In the genomic region with DNA sequence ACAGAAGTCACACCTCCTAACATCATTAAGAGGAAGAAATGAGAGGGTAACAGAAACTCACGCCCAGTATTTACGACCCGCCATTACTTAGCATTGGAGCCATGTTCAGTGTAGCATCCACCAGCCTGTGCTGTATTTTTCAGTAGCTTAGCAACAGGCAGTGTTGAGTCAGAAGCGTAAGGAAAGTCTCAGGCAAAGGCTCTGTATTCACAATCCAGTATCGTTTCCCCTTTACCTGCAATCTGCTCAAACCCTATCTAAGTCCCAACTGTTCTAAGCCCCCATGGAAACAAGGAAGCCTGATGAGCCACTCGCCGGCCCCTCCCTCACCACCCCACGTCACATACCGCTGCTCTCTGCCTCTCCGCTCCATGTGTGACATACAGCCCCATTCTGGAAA, we compare ENCODE assay signal across 13 mouse cellular contexts.
DNase-seq lines count a peak whose midpoint lies in the region; ATAC-seq and TF ChIP-seq lines count a peak whose summit lies in the region.
"Had no signal": no experiment of that assay in that cellular context is flagged by ENCODE, and none has a peak within 500 bp of the region (broad histone marks: within the 10 kb centered on the region; RNA-seq: fewer than 3 reads in every experiment).

No protein-coding gene starts in this region.

- H3K9me3 ChIP-seq in forebrain, embryonic 15.5 days, result no peaks in the 10 kb centered on the region
- no peaks in the 10 kb centered on the region for H3K9me3 ChIP-seq in forebrain, embryonic 12.5 days
- no peaks in the 10 kb centered on the region for H3K9me3 ChIP-seq in liver, postnatal 0 days (ENCODE audit: low read length)
- H3K9me3 ChIP-seq: forebrain, embryonic 13.5 days; hindbrain, embryonic 10.5 days; limb, embryonic 10.5 days had no signal

- no peak overlapping the region for H3K9ac ChIP-seq in forebrain, embryonic 15.5 days (replicated peaks)
- H3K9ac ChIP-seq in forebrain, embryonic 12.5 days, result no peak overlapping the region
- H3K9ac ChIP-seq in liver, adult 2 months (ENCODE audit: low read depth, low read length), result no peak overlapping the region
- H3K9ac ChIP-seq in liver, postnatal 0 days (replicated peaks), result no peak overlapping the region
- H3K9ac ChIP-seq: forebrain, embryonic 13.5 days had no signal

- no peak for TF ChIP-seq CTCF in liver, adult 2 months (IDR thresholded peaks at IDR 0.05; ENCODE audit: low read depth, low read length)
- TF ChIP-seq CTCF in liver, postnatal 0 days (IDR thresholded peaks at IDR 0.05; ENCODE audit: low read depth), result no peak

- no peak for TF ChIP-seq POLR2A in liver, adult 2 months (IDR thresholded peaks at IDR 0.05; ENCODE audit: extremely low read depth, insufficient read depth, low read length)

- H3K4me1 ChIP-seq in forebrain, embryonic 15.5 days, result peaks cover 17% of the 10 kb centered on the region
- 0 out of 2 replicates have a peak, but pooled peaks cover 6% of the 10 kb centered on the region for H3K4me1 ChIP-seq in forebrain, embryonic 12.5 days
- H3K4me1 ChIP-seq in liver, adult 2 months (ENCODE audit: control insufficient read depth, insufficient read depth, low read length), result no peaks in the 10 kb centered on the region
- H3K4me1 ChIP-seq in liver, postnatal 0 days (ENCODE audit: insufficient read depth), result peaks cover 18% of the 10 kb centered on the region
- H3K4me1 ChIP-seq: limb, embryonic 10.5 days had no signal

- H3K27ac ChIP-seq in forebrain, embryonic 15.5 days (replicated peaks), result no peak overlapping the region
- no peak overlapping the region for H3K27ac ChIP-seq in forebrain, embryonic 12.5 days
- no peak overlapping the region for H3K27ac ChIP-seq in liver, adult 2 months (replicated peaks; ENCODE audit: insufficient read depth, low read depth, low read length)
- H3K27ac ChIP-seq in liver, postnatal 0 days (ENCODE audit: low read depth), result no peak overlapping the region
- H3K27ac ChIP-seq: forebrain, embryonic 13.5 days; hindbrain, embryonic 10.5 days; limb, embryonic 10.5 days had no signal

- peak; percentile 0 for DNase-seq in liver, adult 2 months (ENCODE audit: extremely low read depth, low read depth, low spot score)
- no peak for DNase-seq in liver
- DNase-seq in liver, postnatal 0 days, result no peak
- no peak for DNase-seq in Muller cell, postnatal 12 days (ENCODE audit: inconsistent ontology term)
- DNase-seq in urinary bladder, postnatal 10 days (ENCODE audit: low spot score), result no peak
- DNase-seq: embryo, embryonic 11 days; thymus, adult 18-20 months had no signal

- H3K27me3 ChIP-seq in forebrain, embryonic 15.5 days, result no peaks in the 10 kb centered on the region
- no peaks in the 10 kb centered on the region for H3K27me3 ChIP-seq in forebrain, embryonic 12.5 days
- no peaks in the 10 kb centered on the region for H3K27me3 ChIP-seq in liver, adult 2 months (ENCODE audit: control insufficient read depth, insufficient read depth, low read length)
- no peaks in the 10 kb centered on the region for H3K27me3 ChIP-seq in liver, postnatal 0 days (ENCODE audit: insufficient read depth, low read length)
- H3K27me3 ChIP-seq: forebrain, embryonic 13.5 days had no signal

- no peak for TF ChIP-seq EP300 in liver, postnatal 0 days (IDR thresholded peaks at IDR 0.05; ENCODE audit: low read depth)

- no peak overlapping the region for H3K4me2 ChIP-seq in forebrain, embryonic 15.5 days (replicated peaks)
- no peak overlapping the region for H3K4me2 ChIP-seq in forebrain, embryonic 12.5 days
- H3K4me2 ChIP-seq in liver, postnatal 0 days (ENCODE audit: low read depth, low read length), result no peak overlapping the region
- H3K4me2 ChIP-seq: forebrain, embryonic 13.5 days had no signal

- H3K79me2 ChIP-seq in liver, adult 2 months (ENCODE audit: control insufficient read depth, insufficient read depth, low read length), result no peaks in the 10 kb centered on the region

- ATAC-seq in forebrain, embryonic 15.5 days (replicated peaks), result 0 out of 2 replicates have a peak, but pooled peaks have one; percentile 11
- ATAC-seq in forebrain, embryonic 12.5 days (ENCODE audit: low FRiP score), result no peak
- peak; percentile 68 for ATAC-seq in granulocyte monocyte progenitor cell, adult 5-6 weeks (replicated peaks; ENCODE audit: poor library complexity, severe bottlenecking)
- 0 out of 2 replicates have a peak, but pooled peaks have one; percentile 19 for ATAC-seq in liver, postnatal 0 days
- ATAC-seq: forebrain, embryonic 13.5 days had no signal

- no peak overlapping the region for H3K4me3 ChIP-seq in forebrain, embryonic 15.5 days
- H3K4me3 ChIP-seq in forebrain, embryonic 12.5 days (replicated peaks), result no peak overlapping the region
- no peak overlapping the region for H3K4me3 ChIP-seq in liver, adult 2 months (ENCODE audit: insufficient read depth, low read depth, low read length)
- H3K4me3 ChIP-seq in liver, postnatal 0 days (ENCODE audit: low read depth, low read length), result no peak overlapping the region
- H3K4me3 ChIP-seq: forebrain, embryonic 13.5 days; hindbrain, embryonic 10.5 days; limb, embryonic 10.5 days had no signal

- H3K36me3 ChIP-seq in forebrain, embryonic 15.5 days, result 0 out of 2 replicates have a peak, but pooled peaks cover under 1% of the 10 kb centered on the region
- H3K36me3 ChIP-seq in forebrain, embryonic 12.5 days (replicated peaks), result no peaks in the 10 kb centered on the region
- H3K36me3 ChIP-seq in liver, adult 2 months (ENCODE audit: control insufficient read depth, insufficient read depth, low read length), result no peaks in the 10 kb centered on the region
- H3K36me3 ChIP-seq in liver, postnatal 0 days (replicated peaks; ENCODE audit: insufficient read depth, low read length), result no peaks in the 10 kb centered on the region

- 90% methylated on average over 10 of the region's 10 CpGs for WGBS in forebrain, embryonic 15.5 days
- 92% methylated on average over 10 of the region's 10 CpGs for WGBS in forebrain, embryonic 12.5 days
- WGBS in liver, adult 2 months, result 96% methylated on average over 10 of the region's 10 CpGs
- WGBS in liver, postnatal 0 days (ENCODE audit: insufficient replicate concordance), result 78% methylated on average over 10 of the region's 10 CpGs
